Mouse (Mus musculus): ENCODE data around the gene Tpgs1. TPM values are rescaled to one million over a fixed set of nuclear protein-coding genes. Genes with fewer than 3 reads are reported as not detected.

Tpgs1 gene
- polyA plus RNA-seq, 1 experiment from 2014 or later: 48.2 TPM

GRCm38 (mm10) chr10:79694379-79694655, 25.1 kb downstream of the Tpgs1 start:
- H3K27ac ChIP-seq (replicated peaks in 1 of 2; ENCODE audit: control insufficient read depth in 1 of 2, insufficient read depth in 1 of 2, low read depth in 2 of 2, low read length in 2 of 2): peak overlapping the region in 1 of 2 experiments; percentile 1; a peak in 1 of 4 replicates
- ATAC-seq (ENCODE audit: insufficient number of reproducible peaks, insufficient read depth, low FRiP score, low read depth): no peak

GRCm38 (mm10) chr10:79695231-79696128, 26.3 kb downstream of the Tpgs1 start:
- peak overlapping the region; percentile 81 to 83 for H3K27ac ChIP-seq (replicated peaks in 1 of 2; ENCODE audit: control insufficient read depth in 1 of 2, insufficient read depth in 1 of 2, low read depth in 2 of 2, low read length in 2 of 2)
- no peaks in the 10 kb centered on the region for H3K36me3 ChIP-seq (ENCODE audit: control insufficient read depth, insufficient read depth, low read length)
- H3K9me3 ChIP-seq (ENCODE audit: control insufficient read depth, low read length): 0 out of 2 replicates have a peak, but pooled peaks cover 5% of the 10 kb centered on the region
- peak; percentile 49 for ATAC-seq (ENCODE audit: insufficient number of reproducible peaks, insufficient read depth, low FRiP score, low read depth)
- H3K27me3 ChIP-seq (ENCODE audit: control insufficient read depth, insufficient read depth, low read length): no peaks in the 10 kb centered on the region
- H3K4me3 ChIP-seq (ENCODE audit: control insufficient read depth in 1 of 2, insufficient read depth in 1 of 2, low read depth in 1 of 2, low read length in 2 of 2): no peak overlapping the region
- H3K4me1 ChIP-seq (ENCODE audit: control insufficient read depth in 2 of 2, insufficient read depth in 2 of 2, low read length in 2 of 2): peaks cover 14 to 26% of the 10 kb centered on the region in 2 experiments
- H3K9ac ChIP-seq (ENCODE audit: low read length): peak overlapping the region; percentile 31; the same call in 1 of the 2 replicates
- WGBS: 52% methylated on average over 13 of the region's 13 CpGs
- H3K4me2 ChIP-seq (ENCODE audit: low read length): peak overlapping the region; percentile 3; the same call in 1 of the 2 replicates

More at GRCm38 (mm10) chr10:79694379-79694655, 25.1 kb downstream of the Tpgs1 start:
- WGBS: 72% methylated on average over 6 of the region's 6 CpGs
- no peaks in the 10 kb centered on the region for H3K27me3 ChIP-seq (ENCODE audit: control insufficient read depth, insufficient read depth, low read length)
- H3K4me3 ChIP-seq (ENCODE audit: control insufficient read depth in 1 of 2, insufficient read depth in 1 of 2, low read depth in 1 of 2, low read length in 2 of 2): no peak overlapping the region
- peaks cover 5% of the 10 kb centered on the region for H3K36me3 ChIP-seq (ENCODE audit: control insufficient read depth, insufficient read depth, low read length)
- H3K9me3 ChIP-seq (ENCODE audit: control insufficient read depth, low read length): 0 out of 2 replicates have a peak, but pooled peaks cover 5% of the 10 kb centered on the region
- no peak overlapping the region for H3K4me2 ChIP-seq (ENCODE audit: low read length)
- H3K4me1 ChIP-seq (ENCODE audit: control insufficient read depth in 2 of 2, insufficient read depth in 2 of 2, low read length in 2 of 2): peaks cover 14 to 26% of the 10 kb centered on the region in 2 experiments
- H3K9ac ChIP-seq (ENCODE audit: low read length): no peak overlapping the region

GRCm38 (mm10) chr10:79696129-79696651, 27.0 kb downstream of the Tpgs1 start:
- H3K27ac ChIP-seq (replicated peaks in 1 of 2; ENCODE audit: control insufficient read depth in 1 of 2, insufficient read depth in 1 of 2, low read depth in 2 of 2, low read length in 2 of 2): peak overlapping the region; percentile 81 to 83
- H3K4me2 ChIP-seq (ENCODE audit: low read length): peak overlapping the region; percentile 3; the same call in 1 of the 2 replicates
- WGBS: 30% methylated on average over 9 of the region's 9 CpGs
- H3K9me3 ChIP-seq (ENCODE audit: control insufficient read depth, low read length): 0 out of 2 replicates have a peak, but pooled peaks cover 5% of the 10 kb centered on the region
- no peak overlapping the region for H3K4me3 ChIP-seq (ENCODE audit: control insufficient read depth in 1 of 2, insufficient read depth in 1 of 2, low read depth in 1 of 2, low read length in 2 of 2)
- peak; percentile 15; the same call in 1 of the 2 replicates for ATAC-seq (ENCODE audit: insufficient number of reproducible peaks, insufficient read depth, low FRiP score, low read depth)
- H3K36me3 ChIP-seq (ENCODE audit: control insufficient read depth, insufficient read depth, low read length): no peaks in the 10 kb centered on the region
- H3K4me1 ChIP-seq (ENCODE audit: control insufficient read depth in 2 of 2, insufficient read depth in 2 of 2, low read length in 2 of 2): peaks cover 21 to 33% of the 10 kb centered on the region in 2 experiments
- peak overlapping the region; percentile 5; the same call in 1 of the 2 replicates for H3K9ac ChIP-seq (ENCODE audit: low read length)
- H3K27me3 ChIP-seq (ENCODE audit: control insufficient read depth, insufficient read depth, low read length): no peaks in the 10 kb centered on the region

GRCm38 (mm10) chr10:79697916-79698315, 28.7 kb downstream of the Tpgs1 start:
- no peak overlapping the region for H3K27ac ChIP-seq (replicated peaks in 1 of 2; ENCODE audit: control insufficient read depth in 1 of 2, insufficient read depth in 1 of 2, low read depth in 2 of 2, low read length in 2 of 2)
- no peak for ATAC-seq (ENCODE audit: insufficient number of reproducible peaks, insufficient read depth, low FRiP score, low read depth)

GRCm38 (mm10) chr10:79698459-79698858, 29.3 kb downstream of the Tpgs1 start:
- WGBS: 93% methylated on average over 6 of the region's 6 CpGs

More at GRCm38 (mm10) chr10:79697916-79698315, 28.7 kb downstream of the Tpgs1 start:
- 74% methylated on average over 6 of the region's 6 CpGs for WGBS
- Histone ChIP-seq H3K4me2 (ENCODE audit: low read length) (no peak overlapping the region), H3K36me3 (ENCODE audit: control insufficient read depth, insufficient read depth, low read length) (no peaks in the 10 kb centered on the region), H3K9ac (ENCODE audit: low read length) (no peak overlapping the region), H3K27me3 (ENCODE audit: control insufficient read depth, insufficient read depth, low read length) (no peaks in the 10 kb centered on the region), H3K9me3 (ENCODE audit: control insufficient read depth, low read length) (no peaks in the 10 kb centered on the region), H3K4me3 (ENCODE audit: control insufficient read depth in 1 of 2, insufficient read depth in 1 of 2, low read depth in 1 of 2, low read length in 2 of 2) (no peak overlapping the region), H3K4me1 (ENCODE audit: control insufficient read depth in 2 of 2, insufficient read depth in 2 of 2, low read length in 2 of 2) (peaks cover 28 to 41% of the 10 kb centered on the region in 2 experiments)

GRCm38 (mm10) chr10:79700676-79701075, 31.5 kb downstream of the Tpgs1 start:
- ATAC-seq (ENCODE audit: insufficient number of reproducible peaks, insufficient read depth, low FRiP score, low read depth): no peak
- no peaks in the 10 kb centered on the region for H3K27me3 ChIP-seq (ENCODE audit: control insufficient read depth, insufficient read depth, low read length)
- H3K9ac ChIP-seq (ENCODE audit: low read length): 0 out of 2 replicates have a peak overlapping the region, but pooled peaks have one; percentile 56

More at GRCm38 (mm10) chr10:79698459-79698858, 29.3 kb downstream of the Tpgs1 start:
- no peak overlapping the region for H3K27ac ChIP-seq (replicated peaks in 1 of 2; ENCODE audit: control insufficient read depth in 1 of 2, insufficient read depth in 1 of 2, low read depth in 2 of 2, low read length in 2 of 2)
- H3K4me1 ChIP-seq (ENCODE audit: control insufficient read depth in 2 of 2, insufficient read depth in 2 of 2, low read length in 2 of 2): peaks cover 28 to 41% of the 10 kb centered on the region in 2 experiments
- H3K9me3 ChIP-seq (ENCODE audit: control insufficient read depth, low read length): no peaks in the 10 kb centered on the region
- no peak overlapping the region for H3K4me3 ChIP-seq (ENCODE audit: control insufficient read depth in 1 of 2, insufficient read depth in 1 of 2, low read depth in 1 of 2, low read length in 2 of 2)
- H3K36me3 ChIP-seq (ENCODE audit: control insufficient read depth, insufficient read depth, low read length): no peaks in the 10 kb centered on the region
- H3K4me2 ChIP-seq (ENCODE audit: low read length): no peak overlapping the region
- no peak overlapping the region for H3K9ac ChIP-seq (ENCODE audit: low read length)
- no peak for ATAC-seq (ENCODE audit: insufficient number of reproducible peaks, insufficient read depth, low FRiP score, low read depth)
- no peaks in the 10 kb centered on the region for H3K27me3 ChIP-seq (ENCODE audit: control insufficient read depth, insufficient read depth, low read length)

GRCm38 (mm10) chr10:79701443-79702129, 32.4 kb downstream of the Tpgs1 start:
- Histone ChIP-seq H3K9me3 (ENCODE audit: control insufficient read depth, low read length) (no peaks in the 10 kb centered on the region), H3K4me3 (ENCODE audit: control insufficient read depth in 1 of 2, insufficient read depth in 1 of 2, low read depth in 1 of 2, low read length in 2 of 2) (no peak overlapping the region), H3K4me2 (ENCODE audit: low read length) (peak overlapping the region; percentile 41; the same call in 1 of the 2 replicates), H3K36me3 (ENCODE audit: control insufficient read depth, insufficient read depth, low read length) (peaks cover 6% of the 10 kb centered on the region), H3K27ac (replicated peaks in 1 of 2; ENCODE audit: control insufficient read depth in 1 of 2, insufficient read depth in 1 of 2, low read depth in 2 of 2, low read length in 2 of 2) (peak overlapping the region; percentile 47 to 86), H3K9ac (ENCODE audit: low read length) (peak overlapping the region; percentile 56; the same call in 1 of the 2 replicates), H3K4me1 (ENCODE audit: control insufficient read depth in 2 of 2, insufficient read depth in 2 of 2, low read length in 2 of 2) (peaks cover 29 to 34% of the 10 kb centered on the region in 2 experiments), H3K27me3 (ENCODE audit: control insufficient read depth, insufficient read depth, low read length) (no peaks in the 10 kb centered on the region)
- WGBS: 49% methylated on average over 10 of the region's 10 CpGs
- ATAC-seq (ENCODE audit: insufficient number of reproducible peaks, insufficient read depth, low FRiP score, low read depth): no peak

More at GRCm38 (mm10) chr10:79700676-79701075, 31.5 kb downstream of the Tpgs1 start:
- Histone ChIP-seq H3K4me1 (ENCODE audit: control insufficient read depth in 2 of 2, insufficient read depth in 2 of 2, low read length in 2 of 2) (peaks cover 29 to 34% of the 10 kb centered on the region in 2 experiments), H3K4me3 (ENCODE audit: control insufficient read depth in 1 of 2, insufficient read depth in 1 of 2, low read depth in 1 of 2, low read length in 2 of 2) (no peak overlapping the region), H3K27ac (replicated peaks in 1 of 2; ENCODE audit: control insufficient read depth in 1 of 2, insufficient read depth in 1 of 2, low read depth in 2 of 2, low read length in 2 of 2) (peak overlapping the region; percentile 47 to 86), H3K9me3 (ENCODE audit: control insufficient read depth, low read length) (no peaks in the 10 kb centered on the region), H3K4me2 (ENCODE audit: low read length) (peak overlapping the region; percentile 41), H3K36me3 (ENCODE audit: control insufficient read depth, insufficient read depth, low read length) (no peaks in the 10 kb centered on the region)
- WGBS: 23% methylated on average over 7 of the region's 7 CpGs

Data from heart, embryonic 14.5 days (tissue).